Mouse (Mus musculus) small intestine, adult 2 months (tissue): ENCODE results near the gene 3110009E18Rik. TPM values are rescaled to one million over a fixed set of nuclear protein-coding genes. Genes with fewer than 3 reads are reported as not detected.
"Not testable (repeated sequence)": the region's sequence is repeated elsewhere in the genome, so short reads cannot be mapped to it uniquely, and the experiment has no call there.

Source experiments
- H3K27ac ChIP-seq: fragments of 200-500 bp; 2 replicates; pipeline ENCODE4 v1.5.1; 2012; ENCODE audit warnings: low read depth, low read length, control low read depth, inconsistent platforms; ENCODE audit not compliant: insufficient read depth
- H3K27me3 ChIP-seq: fragments of 200-500 bp; 2 replicates; pipeline ENCODE4 v1.6.1; 2012; ENCODE audit warnings: mild to moderate bottlenecking, moderate library complexity, low read length, inconsistent platforms; ENCODE audit not compliant: control insufficient read depth, insufficient read depth
- H3K36me3 ChIP-seq: fragments of 200-500 bp; 2 replicates; pipeline ENCODE4 v1.6.1; 2012; ENCODE audit warnings: mild to moderate bottlenecking, low read length, control low read depth, inconsistent platforms; ENCODE audit not compliant: control insufficient read depth, insufficient read depth
- H3K4me1 ChIP-seq: fragments of 200-500 bp; 2 replicates; pipeline ENCODE4 v1.6.1; 2012; ENCODE audit warnings: low read length, inconsistent platforms, mixed read lengths; ENCODE audit not compliant: control insufficient read depth, insufficient read depth, insufficient read length
- H3K4me3 ChIP-seq: fragments of 200-500 bp; 2 replicates; pipeline ENCODE4 v1.5.1; 2012; ENCODE audit warnings: low read depth, mild to moderate bottlenecking, control low read depth, inconsistent platforms, low read length, moderate library complexity
- CTCF ChIP-seq: fragments of 200-500 bp; IDR thresholded peaks from 2 replicates; pipeline ENCODE4 v1.5.1; 2012; ENCODE audit warnings: low read depth, mild to moderate bottlenecking, control low read depth, inconsistent platforms, low read length, moderate library complexity, mixed read lengths; ENCODE audit not compliant: insufficient replicate concordance, insufficient read length; ENCODE audit errors: extremely low read depth
- POLR2A ChIP-seq: fragments of 200-500 bp; IDR thresholded peaks from 2 replicates; pipeline ENCODE4 v1.6.1; 2012; ENCODE audit warnings: low read depth, mild to moderate bottlenecking, control low read depth, inconsistent platforms, low read length, moderate library complexity
- WGBS: fragments of 180-500 bp; shearing (Covaris S2); methylation state at CpG from one replicate; pipeline ENCODE4 v1.1.7; 2018; 5-methylcytosine and 5-hydroxymethylcytosine counted together
- polyA plus RNA-seq: library from polyadenylated mRNA; depleted of rRNA; stranded (reverse); fragments of >200 nt; gene quantifications from 2 replicates; pipeline ENCODE4 v1.2.3, GENCODE M21; 2012

3110009E18Rik gene
- polyA plus RNA-seq, 1 experiment, result not detected

DNA sequence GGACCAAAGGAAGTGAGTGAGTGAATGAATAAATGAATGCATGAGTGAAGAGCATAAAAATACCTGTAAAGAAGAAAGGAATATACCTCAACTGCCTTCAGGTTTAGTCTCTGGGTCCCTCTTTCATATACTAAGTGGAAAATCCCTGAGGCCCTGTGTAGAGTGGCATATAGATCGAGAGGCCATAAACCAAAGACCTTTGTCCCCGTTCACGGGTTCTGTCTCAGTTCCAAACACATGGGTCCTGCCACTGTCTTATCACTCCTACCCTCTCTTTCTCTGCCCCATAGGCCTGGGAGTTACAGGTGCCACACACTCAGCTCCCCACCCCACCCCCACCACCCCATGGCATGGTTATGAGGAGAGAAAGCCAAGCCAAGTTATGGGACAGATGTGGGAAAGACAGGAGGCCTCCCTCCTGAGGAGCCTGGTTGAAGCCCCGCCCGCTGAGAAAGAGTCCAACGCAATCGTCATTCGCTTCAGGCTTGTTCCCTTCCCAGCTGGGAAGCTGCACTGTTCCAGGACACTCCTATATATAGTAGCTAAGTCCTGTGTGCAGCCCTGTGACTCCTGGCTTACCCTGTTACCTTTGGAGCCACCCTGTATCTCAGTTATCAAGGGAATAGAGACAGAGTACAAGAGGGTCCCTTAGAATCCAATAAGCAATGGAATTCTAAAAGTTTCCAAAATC is 30.0 kb upstream of the 3110009E18Rik start:
- Histone ChIP-seq H3K4me3 (no peak overlapping the region), H3K27ac (peak overlapping the region; percentile 96), H3K4me1 (peaks cover 11% of the 10 kb centered on the region; the same call in 1 of the 2 replicates), H3K36me3 (no peaks in the 10 kb centered on the region), H3K27me3 (no peaks in the 10 kb centered on the region)
- WGBS, result 36% methylated on average over 8 of the region's 8 CpGs
- TF ChIP-seq CTCF (no peak), POLR2A (no peak; the same call in 1 of the 2 replicates)

GRCm38 (mm10) chr1:120093482-120094134 is 27.4 kb upstream of the 3110009E18Rik start:
- H3K27me3 ChIP-seq, result not testable (repeated sequence)
- TF ChIP-seq CTCF, result peak; percentile 99
- WGBS, result 34% methylated on average over 12 of the region's 14 CpGs

DNA sequence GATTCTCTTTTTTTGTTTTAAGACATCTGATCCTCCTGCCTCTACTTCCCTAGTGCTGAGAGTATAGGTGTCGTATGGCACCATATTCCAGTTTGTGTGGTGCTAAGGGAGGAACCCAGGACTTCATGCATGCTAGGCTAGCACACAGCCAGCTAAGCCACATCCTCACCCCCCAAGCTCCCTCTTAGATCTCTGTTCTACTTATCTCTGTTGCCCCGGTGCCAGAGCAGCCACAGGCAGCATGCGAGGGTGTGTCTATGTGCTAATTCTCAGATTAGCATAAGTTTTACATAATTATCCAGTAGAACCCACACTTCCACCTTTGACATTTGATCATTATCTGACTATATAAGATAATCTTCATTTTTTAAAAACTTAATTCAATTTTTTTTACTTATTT is 26.1 kb upstream of the 3110009E18Rik start:
- Histone ChIP-seq H3K4me3 (no peak overlapping the region), H3K27ac (no peak overlapping the region), H3K27me3 (no peaks in the 10 kb centered on the region), H3K36me3 (no peaks in the 10 kb centered on the region), H3K4me1 (peaks cover 19% of the 10 kb centered on the region; the same call in 1 of the 2 replicates)
- 56% methylated on average over 3 of the region's 3 CpGs for WGBS
- no peak for TF ChIP-seq POLR2A
- no peak for TF ChIP-seq CTCF

More at GRCm38 (mm10) chr1:120093482-120094134, 27.4 kb upstream of the 3110009E18Rik start:
- H3K4me1 ChIP-seq, result peaks cover 11% of the 10 kb centered on the region; the same call in 1 of the 2 replicates
- not testable (repeated sequence) for H3K36me3 ChIP-seq, H3K4me3 ChIP-seq, H3K27ac ChIP-seq

DNA sequence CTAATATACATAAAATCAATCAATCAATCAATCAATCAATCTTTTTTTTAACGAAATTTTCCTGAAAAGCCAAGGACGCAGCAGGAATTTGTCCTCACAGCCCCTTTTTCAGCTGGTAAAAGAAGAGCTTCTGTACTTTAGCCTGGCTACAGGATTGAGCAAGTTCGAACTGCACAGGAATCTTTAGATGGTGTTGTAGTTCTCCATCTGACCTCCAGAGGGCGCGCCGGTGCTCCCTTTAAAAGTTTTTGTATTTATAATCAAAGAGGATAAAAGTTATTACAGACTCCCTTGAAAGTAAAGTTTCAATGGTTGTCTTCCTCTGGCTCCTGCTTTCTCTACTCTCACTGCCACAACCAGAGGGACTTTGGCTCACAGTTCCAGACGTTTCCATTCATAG is 22.7 kb upstream of the 3110009E18Rik start:
- H3K4me3 ChIP-seq, result no peak overlapping the region
- no peak for TF ChIP-seq POLR2A
- peak; percentile 82; the same call in 1 of the 2 replicates for TF ChIP-seq CTCF
- 6% methylated on average over 7 of the region's 7 CpGs for WGBS

DNA sequence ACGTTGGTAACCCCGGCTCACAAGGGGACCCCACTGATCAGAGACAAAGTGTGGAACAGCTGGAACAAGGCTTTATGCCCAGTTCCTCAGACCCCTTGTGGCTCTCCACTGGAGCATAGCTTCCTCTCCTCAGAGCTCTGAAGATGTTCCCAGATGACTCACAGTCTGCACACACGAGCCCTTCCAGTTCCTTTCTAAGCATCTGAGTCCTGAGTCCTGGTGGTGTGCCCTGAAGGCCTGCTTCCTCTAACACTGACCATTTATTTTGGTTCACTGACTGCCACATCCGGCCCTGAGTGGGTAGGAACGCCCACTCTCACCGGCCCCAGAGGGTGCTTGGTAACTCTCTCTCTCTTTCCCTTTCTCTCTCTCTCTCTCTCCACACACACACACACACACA is 21.5 kb upstream of the 3110009E18Rik start:
- H3K27ac ChIP-seq, result 0 out of 2 replicates have a peak overlapping the region, but pooled peaks have one; percentile 31

More for the DNA sequence above, 22.7 kb upstream of the 3110009E18Rik start:
- H3K36me3 ChIP-seq, result no peaks in the 10 kb centered on the region
- H3K27ac ChIP-seq, result no peak overlapping the region
- H3K4me1 ChIP-seq, result peaks cover 9% of the 10 kb centered on the region; the same call in 1 of the 2 replicates
- no peaks in the 10 kb centered on the region for H3K27me3 ChIP-seq

DNA sequence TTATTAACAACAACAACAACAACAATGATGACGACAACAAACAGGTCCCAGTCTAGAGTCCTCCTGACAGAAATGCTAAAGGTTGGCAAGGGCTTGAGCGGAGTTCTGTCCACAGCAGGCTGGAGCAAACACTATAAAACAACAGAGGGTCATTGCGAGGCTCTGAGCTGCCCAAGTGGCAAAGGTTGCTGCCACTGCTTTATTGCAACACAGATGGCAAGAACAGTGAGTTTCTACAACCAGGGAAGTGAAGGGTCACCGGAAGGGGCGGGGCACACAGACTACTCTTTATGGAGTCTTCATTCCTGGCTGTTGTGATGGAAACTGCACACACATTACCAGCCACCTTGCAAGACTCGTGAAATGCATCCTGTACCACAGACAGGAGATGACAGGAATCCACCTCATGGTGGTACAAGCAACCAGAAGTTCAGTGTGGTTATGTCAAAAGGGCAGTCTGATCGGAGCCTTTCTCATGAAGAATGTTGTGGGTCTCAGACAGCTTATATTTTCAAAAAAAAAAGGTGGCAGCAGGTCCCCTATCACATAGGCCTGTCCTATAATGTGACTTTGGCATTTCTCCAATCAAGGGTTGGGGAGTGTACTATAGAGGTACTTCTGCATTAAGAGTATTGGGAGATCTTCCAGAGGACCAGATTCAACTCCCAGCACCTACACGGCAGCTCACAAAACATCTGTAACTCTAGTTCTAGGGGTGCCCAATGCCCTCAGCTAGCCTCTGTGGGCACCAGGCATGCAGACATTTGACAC is 20.3 kb upstream of the 3110009E18Rik start:
- H3K27ac ChIP-seq, result no peak overlapping the region
- no peaks in the 10 kb centered on the region for H3K27me3 ChIP-seq
- TF ChIP-seq CTCF (no peak), POLR2A (no peak)
- H3K36me3 ChIP-seq, result no peaks in the 10 kb centered on the region
- H3K4me1 ChIP-seq, result peaks cover 13% of the 10 kb centered on the region; the same call in 1 of the 2 replicates
- WGBS, result 53% methylated on average over 8 of the region's 8 CpGs
- no peak overlapping the region for H3K4me3 ChIP-seq

More for the DNA sequence above, 21.5 kb upstream of the 3110009E18Rik start:
- no peak for TF ChIP-seq POLR2A
- no peak for TF ChIP-seq CTCF
- Histone ChIP-seq H3K4me3 (no peak overlapping the region), H3K36me3 (no peaks in the 10 kb centered on the region), H3K27me3 (no peaks in the 10 kb centered on the region), H3K4me1 (peaks cover 9% of the 10 kb centered on the region; the same call in 1 of the 2 replicates)
- WGBS, result 70% methylated on average over 6 of the region's 6 CpGs

DNA sequence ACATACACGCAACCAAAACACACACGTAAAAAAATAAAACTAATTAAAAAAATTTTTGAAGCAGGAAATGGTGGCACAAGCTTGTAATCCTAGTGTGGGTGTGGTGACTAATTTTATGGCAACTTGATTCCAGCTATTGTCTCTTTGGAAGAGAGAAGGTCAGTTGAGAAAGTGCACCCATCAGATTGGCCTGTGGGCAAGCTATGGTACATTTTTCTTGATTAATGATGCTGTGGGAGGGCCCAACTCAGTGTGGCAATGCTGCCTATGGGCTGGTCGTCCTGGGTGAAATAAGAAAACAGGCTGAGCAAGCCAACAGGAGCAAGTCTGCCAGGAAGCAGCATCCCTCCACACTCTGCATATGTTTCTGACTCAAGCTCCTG is 19.8 kb upstream of the 3110009E18Rik start:
- WGBS, result 78% methylated on average over 3 of the region's 3 CpGs
- TF ChIP-seq POLR2A (no peak), CTCF (no peak)
- Histone ChIP-seq H3K4me1 (peaks cover 13% of the 10 kb centered on the region; the same call in 1 of the 2 replicates), H3K27ac (no peak overlapping the region), H3K27me3 (no peaks in the 10 kb centered on the region), H3K4me3 (no peak overlapping the region), H3K36me3 (no peaks in the 10 kb centered on the region)
